Mouse (Mus musculus) Muller cell, postnatal 12 days (primary cell): ENCODE measurements around the gene Inpp1.

Source experiments
- DNase-seq: peaks from one replicate; pipeline ENCODE4 v3.0.0-alpha.2; 2015; ENCODE audit errors: inconsistent ontology term

Inpp1 gene

GRCm38 (mm10) chr1:52792701-52793100, 24.8 kb downstream of the Inpp1 start:
- no peak for DNase-seq

GRCm38 (mm10) chr1:52787254-52787653, 30.2 kb downstream of the Inpp1 start:
- DNase-seq = no peak

- DNase-seq = no peak
These were observed 52.0 kb downstream of the Inpp1 start for GRCm38 (mm10) chr1:52765176-52766111.

- peak; percentile 20 for DNase-seq
These were observed 53.3 kb downstream of the Inpp1 start for GRCm38 (mm10) chr1:52763894-52764809.

GRCm38 (mm10) chr1:52758174-52758573, 59.3 kb downstream of the Inpp1 start:
- DNase-seq = peak; percentile 85

- no peak for DNase-seq
These were observed 63.2 kb downstream of the Inpp1 start for GRCm38 (mm10) chr1:52754331-52754730.

- DNase-seq = no peak
These were observed 63.7 kb downstream of the Inpp1 start for GRCm38 (mm10) chr1:52753828-52754227.

- peak; percentile 39 for DNase-seq
These were observed 64.8 kb downstream of the Inpp1 start for GRCm38 (mm10) chr1:52752706-52753105.

GRCm38 (mm10) chr1:52751634-52752033, 65.9 kb downstream of the Inpp1 start:
- no peak for DNase-seq

GRCm38 (mm10) chr1:52749978-52750377, 67.5 kb downstream of the Inpp1 start:
- no peak for DNase-seq

- peak; percentile 26 for DNase-seq
These were observed 69.2 kb downstream of the Inpp1 start for GRCm38 (mm10) chr1:52748260-52748659.

GRCm38 (mm10) chr1:52742567-52742966, 74.9 kb downstream of the Inpp1 start:
- no peak for DNase-seq
